Mouse (Mus musculus) lung, postnatal 0 days (tissue): ENCODE measurements at regions not wholly inside any gene's neighbourhood (a gene's known extent, or its start where the extent isn't known, plus 50 kb on each side); places are given as distances from the start of the nearest gene placed in this dataset.

Source experiments
- CTCF ChIP-seq: IDR thresholded peaks from 2 replicates; pipeline ENCODE4 v1.5.1; 2016; ENCODE audit warnings: antibody characterized with exemption, mild to moderate bottlenecking
- EP300 ChIP-seq: IDR thresholded peaks from 2 replicates; pipeline ENCODE4 v1.6.1; 2016; ENCODE audit warnings: antibody characterized with exemption, mild to moderate bottlenecking, control low read depth

GRCm38 (mm10) chr10:109540229-109540628 is 529.4 kb upstream of the Syt1 start:
- no peak for TF ChIP-seq CTCF
- no peak for TF ChIP-seq EP300
